Mouse (Mus musculus) intestine, postnatal 0 days (tissue): ENCODE measurements around the gene AC131692.1. TPM values are rescaled to one million over a fixed set of nuclear protein-coding genes. Genes with fewer than 3 reads are reported as not detected.

Experiments
- ATAC-seq: fragments of 200-750 bp; cut with Nextera tagmentation; 2 replicates; pipeline ENCODE4 v1.8.0; 2017; ENCODE audit warnings: mild to moderate bottlenecking, moderate TSS enrichment, moderate library complexity
- H3K27ac ChIP-seq: fragments of 300-500 bp; sonication (generic); 2 replicates; pipeline ENCODE4 v1.5.1; 2014; ENCODE audit warnings: mild to moderate bottlenecking, low read depth, low read length, moderate library complexity
- H3K27me3 ChIP-seq: fragments of 300-500 bp; sonication (generic); replicated peaks from 2 replicates; pipeline ENCODE4 v1.6.1; 2014; ENCODE audit warnings: low read length, mixed read lengths; ENCODE audit not compliant: control insufficient read depth, insufficient read depth
- H3K36me3 ChIP-seq: fragments of 300-500 bp; sonication (generic); 2 replicates; pipeline ENCODE4 v1.6.1; 2014; ENCODE audit warnings: mild to moderate bottlenecking, moderate library complexity; ENCODE audit not compliant: control insufficient read depth, insufficient read depth
- H3K4me1 ChIP-seq: fragments of 300-500 bp; sonication (generic); replicated peaks from 2 replicates; pipeline ENCODE4 v1.6.1; 2014; ENCODE audit warnings: antibody characterized with exemption, low read length, mixed read lengths; ENCODE audit not compliant: control insufficient read depth, insufficient read depth
- H3K4me2 ChIP-seq: fragments of 300-500 bp; sonication (generic); replicated peaks from 2 replicates; pipeline ENCODE4 v1.6.1; 2014; ENCODE audit warnings: low read depth, mild to moderate bottlenecking, moderate library complexity
- H3K4me3 ChIP-seq: fragments of 300-500 bp; sonication (generic); 2 replicates; pipeline ENCODE4 v1.5.1; 2014; ENCODE audit warnings: low read depth, low read length
- H3K9ac ChIP-seq: fragments of 300-500 bp; sonication (generic); 2 replicates; pipeline ENCODE4 v1.6.1; 2014; ENCODE audit warnings: mild to moderate bottlenecking, low read depth, low read length
- H3K9me3 ChIP-seq: fragments of 300-500 bp; sonication (generic); 2 replicates; pipeline ENCODE4 v1.6.1; 2016; ENCODE audit warnings: mixed run types; ENCODE audit not compliant: control insufficient read depth
- CTCF ChIP-seq: sonication (generic); IDR thresholded peaks from 2 replicates; pipeline ENCODE4 v1.5.1; 2016; ENCODE audit warnings: low read depth, mild to moderate bottlenecking, control low read depth, antibody characterized with exemption, moderate library complexity
- WGBS: fragments of 180-500 bp; shearing (Covaris S2); extraction: QIAGEN DNeasy Blood & Tissue Kit; methylation state at CpG from one replicate; pipeline ENCODE4 v1.1.7; 2014; 5-methylcytosine and 5-hydroxymethylcytosine counted together
- polyA plus RNA-seq: library from polyadenylated mRNA; unstranded; fragments of >200 nt; fragmentation: Nextera tagmentation; extraction: Ambion mirVana; gene quantifications from 2 replicates; pipeline ENCODE4 v1.2.1, GENCODE M21; 2015

AC131692.1 gene
- polyA plus RNA-seq, 1 experiment from 2014 or later, result not detected

GRCm38 (mm10) chr19:6105586-6105985, 11.4 kb downstream of the AC131692.1 start, which contains the start of gene Naaladl1:
Gene Naaladl1 (plus strand): TSS chr19:6105782.
- 46% methylated on average over 7 of the region's 7 CpGs for WGBS
- no peaks in the 10 kb centered on the region for H3K9me3 ChIP-seq
- peak within 1 kb of the TSS; percentile 50 for H3K27ac ChIP-seq
- H3K4me2 ChIP-seq, result peak within 1 kb of the TSS; percentile 63
- H3K4me1 ChIP-seq, result 0 out of 2 replicates have a peak, but pooled peaks cover 5% of the 10 kb centered on the region
- H3K9ac ChIP-seq, result no peak within 1 kb of the TSS
- H3K27me3 ChIP-seq, result no peaks in the 10 kb centered on the region
- peak within 1 kb of the TSS; percentile 36 for H3K4me3 ChIP-seq
- peak; percentile 40; the same call in 1 of the 2 replicates for ATAC-seq
- TF ChIP-seq CTCF, result no peak
- H3K36me3 ChIP-seq, result peaks cover 5% of the 10 kb centered on the region; the same call in 1 of the 2 replicates

- H3K4me1 ChIP-seq, result no peaks in the 10 kb centered on the region; the same call in 1 of the 2 replicates
- no peak for TF ChIP-seq CTCF
- WGBS, result 51% methylated on average over 6 of the region's 6 CpGs
- H3K9me3 ChIP-seq, result no peaks in the 10 kb centered on the region
- peaks cover 45% of the 10 kb centered on the region for H3K36me3 ChIP-seq
- no peak overlapping the region for H3K4me3 ChIP-seq
- H3K4me2 ChIP-seq, result no peak overlapping the region
- no peak for ATAC-seq
- H3K27ac ChIP-seq, result no peak overlapping the region
- H3K9ac ChIP-seq, result no peak overlapping the region
- H3K27me3 ChIP-seq, result no peaks in the 10 kb centered on the region
These were observed 18.9 kb downstream of the AC131692.1 start for GRCm38 (mm10) chr19:6113116-6113515.

GRCm38 (mm10) chr19:6116113-6116850, 22.1 kb downstream of the AC131692.1 start:
- no peak overlapping the region for H3K9ac ChIP-seq
- no peak overlapping the region; the same call in 1 of the 2 replicates for H3K4me2 ChIP-seq

GRCm38 (mm10) chr19:6117346-6117985, 23.2 kb downstream of the AC131692.1 start:
- 3% methylated on average over 32 of the region's 32 CpGs for WGBS
- Histone ChIP-seq H3K4me1 (no peaks in the 10 kb centered on the region; the same call in 1 of the 2 replicates), H3K27me3 (no peaks in the 10 kb centered on the region), H3K4me3 (peak overlapping the region; percentile 73), H3K9me3 (no peaks in the 10 kb centered on the region), H3K9ac (peak overlapping the region; percentile 78), H3K36me3 (peaks cover 37% of the 10 kb centered on the region), H3K4me2 (peak overlapping the region; percentile 98), H3K27ac (peak overlapping the region; percentile 91)
- no peak for ATAC-seq
- no peak for TF ChIP-seq CTCF

More at GRCm38 (mm10) chr19:6116113-6116850, 22.1 kb downstream of the AC131692.1 start:
- Histone ChIP-seq H3K4me1 (no peaks in the 10 kb centered on the region; the same call in 1 of the 2 replicates), H3K27ac (no peak overlapping the region), H3K36me3 (peaks cover 41% of the 10 kb centered on the region), H3K4me3 (no peak overlapping the region), H3K27me3 (no peaks in the 10 kb centered on the region), H3K9me3 (no peaks in the 10 kb centered on the region)
- no peak for ATAC-seq
- WGBS, result 87% methylated on average over 15 of the region's 15 CpGs
- no peak for TF ChIP-seq CTCF

GRCm38 (mm10) chr19:6117986-6118676, 23.9 kb downstream of the AC131692.1 start, which contains the start of gene Sac3d1:
Gene Sac3d1 (minus strand): TSS chr19:6118650.
- peak within 1 kb of the TSS; percentile 91 for H3K27ac ChIP-seq
- TF ChIP-seq CTCF, result no peak; the same call in none of the 2 replicates
- H3K36me3 ChIP-seq, result peaks cover 30% of the 10 kb centered on the region
- H3K4me2 ChIP-seq, result peak within 1 kb of the TSS; percentile 98
- H3K9me3 ChIP-seq, result no peaks in the 10 kb centered on the region
- H3K27me3 ChIP-seq, result no peaks in the 10 kb centered on the region
- H3K4me1 ChIP-seq, result no peaks in the 10 kb centered on the region; the same call in 1 of the 2 replicates
- H3K4me3 ChIP-seq, result peak within 1 kb of the TSS; percentile 73
- WGBS, result under 1% methylated on average over 74 of the region's 77 CpGs
- peak; percentile 81 for ATAC-seq
- peak within 1 kb of the TSS; percentile 78 for H3K9ac ChIP-seq
